Mouse (Mus musculus): ENCODE measurements around the gene Olfr791.

The Olfr791 gene

DNA sequence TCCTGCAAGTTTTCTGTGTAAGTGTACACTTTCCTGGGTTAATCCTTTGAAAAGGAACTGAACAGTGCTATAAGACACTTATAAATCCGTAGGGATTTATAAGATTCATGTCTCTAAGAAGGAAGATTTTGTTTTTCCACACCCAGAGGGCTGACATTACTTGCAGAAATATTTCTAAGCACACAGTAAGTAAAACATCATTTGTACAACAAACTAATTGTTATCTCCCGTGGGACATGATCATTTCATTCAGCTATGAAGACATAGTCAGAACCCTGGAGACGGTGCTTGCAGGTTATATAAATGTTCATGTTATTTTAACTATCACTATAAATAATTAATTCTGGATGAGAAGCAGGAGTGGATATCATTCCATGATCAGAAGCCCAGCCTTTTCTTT lies at the start of gene Olfr791:
Olfr791 (plus strand) TSS at position 301 of the 400 bp plus-strand sequence.
- no peak for DNase-seq (ENCODE audit: low spot score in 2 of 2)

DNA sequence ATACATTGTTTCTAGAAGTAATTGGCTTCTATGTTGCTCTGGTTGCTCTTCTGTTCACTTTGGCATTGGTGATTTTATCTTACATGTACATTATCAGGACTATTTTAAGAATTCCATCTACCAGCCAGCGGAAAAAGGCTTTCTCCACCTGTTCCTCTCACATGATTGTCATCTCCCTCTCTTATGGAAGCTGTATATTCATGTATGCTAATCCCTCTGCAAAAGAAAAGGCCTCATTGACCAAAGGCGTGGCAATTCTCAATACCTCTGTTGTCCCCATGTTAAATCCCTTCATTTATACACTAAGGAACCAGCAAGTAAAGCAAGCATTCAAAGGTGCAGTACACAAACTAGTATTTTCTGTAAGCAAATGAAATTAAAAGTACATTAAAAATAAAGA lies 48.3 kb upstream of the Olfr791 start:
- no peak for DNase-seq (ENCODE audit: low spot score in 2 of 2)

DNA sequence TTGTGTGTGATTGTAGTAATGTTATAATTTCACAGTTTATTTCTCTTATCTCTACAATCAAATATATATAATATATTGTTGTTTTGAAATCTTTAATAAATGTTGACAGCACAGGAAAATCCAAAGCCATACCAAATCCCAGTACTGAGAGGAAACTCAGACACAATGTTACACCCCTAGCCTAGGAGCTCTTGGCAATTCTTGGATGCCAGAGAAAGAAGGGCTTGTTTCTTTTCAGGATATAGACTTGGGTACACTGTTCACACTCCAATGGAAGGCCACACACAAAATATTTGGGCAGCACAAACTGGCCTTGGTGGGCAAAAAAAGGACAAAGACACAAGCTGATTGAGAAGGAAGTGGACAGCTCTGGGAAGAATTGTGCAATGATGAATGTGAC lies 47.9 kb upstream of the Olfr791 start:
- no peak for DNase-seq (ENCODE audit: low spot score in 2 of 2)

DNA sequence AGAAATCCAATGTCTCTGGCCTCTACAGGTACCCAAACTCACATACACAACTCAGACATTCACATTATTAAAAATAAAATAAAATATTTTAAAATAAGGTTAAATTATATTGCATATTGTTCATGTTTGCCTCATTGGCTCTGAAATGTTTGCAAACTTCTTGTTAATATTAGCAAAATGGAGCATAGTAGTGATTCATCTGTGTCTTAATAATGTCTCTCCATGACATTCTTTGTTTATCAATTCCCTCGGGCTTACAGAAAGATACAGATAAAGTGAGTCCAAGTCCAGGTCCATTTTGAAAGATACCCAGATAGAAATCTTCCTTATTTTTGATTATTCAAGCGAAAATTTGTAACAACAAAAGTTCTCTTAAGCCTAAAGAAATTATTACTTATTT lies 37.1 kb upstream of the Olfr791 start, which contains the start of gene Olfr789:
Olfr789 (plus strand) TSS at position 301 of the 400 bp plus-strand sequence.
- DNase-seq (ENCODE audit: low spot score in 2 of 2) = no peak

DNA sequence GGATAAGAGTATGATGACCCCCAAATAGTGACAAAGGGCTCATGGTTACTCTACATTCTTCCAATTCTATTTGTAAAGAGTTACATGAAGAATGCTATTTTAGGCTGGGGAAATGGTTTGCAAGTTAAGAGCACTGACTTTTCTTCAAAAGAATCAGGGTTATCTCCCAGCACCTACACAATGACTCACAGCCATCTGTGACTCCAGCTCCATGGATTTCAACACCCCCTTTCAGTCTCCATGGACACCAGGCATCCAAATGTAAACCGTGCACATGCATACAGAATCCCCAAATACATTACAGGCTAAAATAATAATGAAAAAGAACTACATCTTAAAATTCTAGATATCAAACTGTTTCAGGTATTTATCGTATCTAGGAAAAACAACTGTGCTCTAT lies 31.5 kb upstream of the Olfr791 start:
- peak; percentile 10 to 40 for DNase-seq (ENCODE audit: low spot score in 2 of 2)

DNA sequence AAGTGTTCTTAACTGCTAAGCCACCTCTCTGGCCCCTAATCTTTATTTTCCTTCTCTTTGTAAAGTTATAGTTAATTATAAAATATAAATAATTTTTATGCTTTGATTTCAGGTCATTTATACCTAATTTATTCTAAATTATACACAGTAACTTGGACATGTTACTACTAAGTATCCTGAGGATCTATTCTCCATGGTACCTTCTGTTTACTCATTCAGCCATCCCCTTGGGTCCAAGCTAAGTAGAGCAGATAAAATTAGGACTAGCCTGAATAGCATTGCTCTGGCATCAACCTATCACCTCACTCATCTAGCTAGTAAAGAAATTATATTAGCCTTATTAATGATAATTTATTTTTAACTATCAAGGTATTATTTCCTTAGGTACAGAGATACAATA lies 23.4 kb upstream of the Olfr791 start, which contains the start of gene Olfr790:
Olfr790 (plus strand) TSS at position 301 of the 400 bp plus-strand sequence.
- DNase-seq (ENCODE audit: low spot score in 2 of 2) = no peak

DNA sequence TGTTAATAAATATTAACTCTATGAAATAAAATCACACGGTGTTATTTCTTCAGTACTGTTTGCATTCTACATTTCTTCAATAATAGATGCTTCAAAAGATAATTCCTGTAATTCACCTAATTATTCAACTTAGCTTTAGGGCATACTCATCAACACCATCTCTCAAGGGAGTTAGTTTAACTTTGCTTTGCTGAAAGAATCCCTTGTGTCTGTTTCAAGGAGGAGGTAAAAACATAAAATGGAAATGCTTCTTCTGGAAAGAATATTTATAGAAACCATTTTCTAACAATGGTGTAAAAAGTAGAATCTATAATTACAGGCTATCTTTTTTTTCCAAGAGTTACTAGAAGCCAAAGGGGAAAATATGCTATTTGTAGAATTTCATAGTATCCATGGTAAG lies 17.3 kb downstream of the Olfr791 start, which contains the start of gene Olfr792:
Olfr792 (plus strand) TSS at position 301 of the 400 bp plus-strand sequence.
- no peak for DNase-seq (ENCODE audit: low spot score in 2 of 2)

DNA sequence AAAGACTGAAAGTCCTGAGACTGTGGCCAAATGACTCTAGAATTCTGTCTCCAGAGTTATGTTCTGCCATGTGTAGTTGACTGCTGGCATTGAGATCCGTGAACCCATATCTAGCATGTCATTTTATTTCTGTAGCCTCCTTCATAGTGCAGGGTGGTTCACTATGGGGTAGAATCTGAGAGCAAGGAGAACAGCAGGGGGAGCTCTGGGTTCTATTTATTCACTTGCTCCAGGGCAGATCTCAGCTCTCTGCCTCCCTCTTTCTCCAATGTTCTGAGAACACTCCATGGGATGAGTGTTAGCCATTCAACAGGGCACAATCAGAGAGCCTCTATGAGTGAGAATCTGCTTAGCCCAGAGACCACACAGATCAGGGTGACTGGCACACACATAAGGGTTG lies 27.8 kb downstream of the Olfr791 start:
- peak in 1 of 2 experiments; percentile 19 for DNase-seq (ENCODE audit: low spot score in 2 of 2)

DNA sequence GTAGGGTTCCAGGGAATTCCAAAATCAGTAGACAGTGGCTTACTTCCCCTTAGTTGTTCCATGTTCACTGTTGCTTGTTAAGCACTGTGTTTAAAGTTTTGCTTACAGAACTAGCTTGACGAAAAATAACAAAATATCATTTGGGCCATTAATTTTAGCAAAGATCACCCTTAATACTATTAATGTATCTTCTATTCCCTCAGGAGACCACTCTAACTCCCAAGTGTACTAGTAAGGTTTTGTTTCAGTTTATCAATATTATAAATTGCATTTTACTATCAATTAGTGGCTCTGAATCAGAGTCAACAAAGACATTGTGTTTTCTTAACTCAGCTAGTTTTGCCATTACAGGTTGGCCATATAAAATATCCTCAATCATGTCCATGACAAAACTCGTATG lies 45.8 kb downstream of the Olfr791 start, which contains the start of gene Olfr794:
Olfr794 (plus strand) TSS at position 301 of the 400 bp plus-strand sequence.
- no peak for DNase-seq (ENCODE audit: low spot score in 2 of 2)

DNA sequence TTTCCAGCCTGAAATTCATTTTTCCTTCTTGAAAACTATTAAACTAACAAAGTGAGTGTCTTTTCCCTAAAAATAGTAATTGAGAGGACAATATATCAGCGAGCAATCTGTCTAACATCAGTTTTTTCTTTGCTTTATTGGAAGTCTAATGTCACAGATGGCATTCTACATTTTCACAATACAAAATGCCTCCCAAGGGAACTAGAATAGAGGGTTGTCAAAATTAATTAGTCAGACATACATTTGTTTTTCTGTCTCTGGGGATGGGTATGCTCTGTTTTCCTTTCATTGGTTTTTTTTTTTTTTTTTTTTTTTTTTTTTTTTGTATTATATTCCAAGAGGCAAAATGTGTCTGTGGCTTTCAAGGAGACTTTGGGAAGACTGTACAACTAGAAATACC lies 55.5 kb downstream of the Olfr791 start:
- no peak for DNase-seq (ENCODE audit: low spot score in 2 of 2)
